Mouse (Mus musculus) neural tube, embryonic 12.5 days (tissue): ENCODE results near the gene Asb11. TPM values are rescaled to one million over a fixed set of nuclear protein-coding genes. Genes with fewer than 3 reads are reported as not detected.

Experiments
- ATAC-seq: fragments of 200-750 bp; cut with Nextera tagmentation; 2 replicates; pipeline ENCODE4 v1.8.0; 2017; ENCODE audit warnings: low read depth, mild to moderate bottlenecking, moderate TSS enrichment, moderate library complexity; ENCODE audit not compliant: low FRiP score
- H3K27ac ChIP-seq: fragments of 300-500 bp; sonication (generic); 2 replicates; pipeline ENCODE4 v1.5.1; 2016
- H3K27me3 ChIP-seq: fragments of 300-500 bp; sonication (generic); replicated peaks from 2 replicates; pipeline ENCODE4 v1.6.1; 2016; ENCODE audit warnings: mild to moderate bottlenecking
- H3K36me3 ChIP-seq: fragments of 300-500 bp; sonication (generic); 2 replicates; pipeline ENCODE4 v1.6.1; 2016; ENCODE audit warnings: mild to moderate bottlenecking
- H3K4me1 ChIP-seq: fragments of 300-500 bp; sonication (generic); 2 replicates; pipeline ENCODE4 v1.6.1; 2016
- H3K4me2 ChIP-seq: fragments of 300-500 bp; sonication (generic); replicated peaks from 2 replicates; pipeline ENCODE4 v1.6.1; 2016; ENCODE audit warnings: mild to moderate bottlenecking
- H3K4me3 ChIP-seq: fragments of 300-500 bp; sonication (generic); 2 replicates; pipeline ENCODE4 v1.5.1; 2016
- H3K9ac ChIP-seq: fragments of 300-500 bp; sonication (generic); 2 replicates; pipeline ENCODE4 v1.6.1; 2016; ENCODE audit warnings: mild to moderate bottlenecking
- H3K9me3 ChIP-seq: fragments of 300-500 bp; sonication (generic); 2 replicates; pipeline ENCODE4 v1.6.1; 2016; ENCODE audit warnings: mild to moderate bottlenecking
- WGBS: fragments of 180-500 bp; shearing (Covaris S2); methylation state at CpG from one replicate; pipeline ENCODE4 v1.1.7; 2016; 5-methylcytosine and 5-hydroxymethylcytosine counted together
- polyA plus RNA-seq: library from polyadenylated mRNA; unstranded; fragments of >200 nt; fragmentation: Nextera tagmentation; extraction: Ambion mirVana; gene quantifications from 2 replicates; pipeline ENCODE4 v1.2.1, GENCODE M21; 2016

Asb11 gene
- not detected in 2 replicates for polyA plus RNA-seq

- Histone ChIP-seq H3K27me3 (no peaks in the 10 kb centered on the region), H3K27ac (no peak within 1 kb of the TSS), H3K9me3 (no peaks in the 10 kb centered on the region), H3K4me1 (no peaks in the 10 kb centered on the region), H3K4me2 (no peak within 1 kb of the TSS), H3K4me3 (no peak within 1 kb of the TSS), H3K36me3 (no peaks in the 10 kb centered on the region), H3K9ac (no peak within 1 kb of the TSS)
- WGBS: 82% methylated on average over 8 of the region's 8 CpGs
- no peak for ATAC-seq
Measured at GRCm38 (mm10) chrX:164436709-164437108, at the start of gene Asb11. Gene Asb11, plus strand, starts transcription at chrX:164436994.

- no peaks in the 10 kb centered on the region for H3K4me1 ChIP-seq
- H3K9me3 ChIP-seq: no peaks in the 10 kb centered on the region
- H3K4me2 ChIP-seq: no peak overlapping the region
- no peaks in the 10 kb centered on the region for H3K36me3 ChIP-seq
- no peak overlapping the region for H3K27ac ChIP-seq
- no peak overlapping the region for H3K4me3 ChIP-seq
- ATAC-seq: no peak
- WGBS: 82% methylated on average over 4 of the region's 4 CpGs
- no peak overlapping the region for H3K9ac ChIP-seq
- no peaks in the 10 kb centered on the region for H3K27me3 ChIP-seq
Measured at GRCm38 (mm10) chrX:164394091-164394490, 42.7 kb upstream of the Asb11 start.

GRCm38 (mm10) chrX:164398456-164398855 is 38.3 kb upstream of the Asb11 start:
- H3K27me3 ChIP-seq: no peaks in the 10 kb centered on the region
- no peaks in the 10 kb centered on the region for H3K9me3 ChIP-seq
- 0 out of 2 replicates have a peak, but pooled peaks have one; percentile 37 for ATAC-seq
- H3K4me3 ChIP-seq: no peak overlapping the region
- WGBS: 61% methylated on average over 3 of the region's 3 CpGs
- H3K4me2 ChIP-seq: no peak overlapping the region
- H3K27ac ChIP-seq: no peak overlapping the region
- no peak overlapping the region for H3K9ac ChIP-seq
- H3K4me1 ChIP-seq: no peaks in the 10 kb centered on the region
- no peaks in the 10 kb centered on the region for H3K36me3 ChIP-seq

GRCm38 (mm10) chrX:164405080-164405649 is 31.6 kb upstream of the Asb11 start:
- no peak overlapping the region for H3K4me3 ChIP-seq
- no peaks in the 10 kb centered on the region for H3K4me1 ChIP-seq
- H3K9ac ChIP-seq: no peak overlapping the region
- no peaks in the 10 kb centered on the region for H3K27me3 ChIP-seq
- H3K27ac ChIP-seq: no peak overlapping the region
- ATAC-seq: no peak
- H3K9me3 ChIP-seq: no peaks in the 10 kb centered on the region
- H3K36me3 ChIP-seq: no peaks in the 10 kb centered on the region
- no peak overlapping the region for H3K4me2 ChIP-seq

GRCm38 (mm10) chrX:164406133-164407022 is 30.4 kb upstream of the Asb11 start:
- 71% methylated on average over 9 of the region's 9 CpGs for whole genome bisulfite sequencing
- no peaks in the 10 kb centered on the region for H3K27me3 ChIP-seq
- H3K4me3 ChIP-seq: no peak overlapping the region
- no peaks in the 10 kb centered on the region for H3K4me1 ChIP-seq
- no peak overlapping the region for H3K4me2 ChIP-seq
- no peak overlapping the region for H3K9ac ChIP-seq
- no peak overlapping the region for H3K27ac ChIP-seq
- ATAC-seq: no peak
- H3K9me3 ChIP-seq: no peaks in the 10 kb centered on the region
- H3K36me3 ChIP-seq: no peaks in the 10 kb centered on the region

- Histone ChIP-seq H3K4me1 (no peaks in the 10 kb centered on the region), H3K4me3 (no peak overlapping the region), H3K9ac (no peak overlapping the region), H3K27me3 (no peaks in the 10 kb centered on the region), H3K4me2 (no peak overlapping the region), H3K36me3 (no peaks in the 10 kb centered on the region), H3K27ac (no peak overlapping the region), H3K9me3 (no peaks in the 10 kb centered on the region)
- 67% methylated on average over 3 of the region's 3 CpGs for WGBS
- ATAC-seq: no peak
Measured at GRCm38 (mm10) chrX:164408301-164408927, 28.4 kb upstream of the Asb11 start.

- no peak overlapping the region for H3K27ac ChIP-seq
- no peak overlapping the region for H3K4me2 ChIP-seq
- no peaks in the 10 kb centered on the region for H3K9me3 ChIP-seq
- no peak overlapping the region for H3K4me3 ChIP-seq
- no peaks in the 10 kb centered on the region for H3K4me1 ChIP-seq
- no peaks in the 10 kb centered on the region for H3K27me3 ChIP-seq
- H3K36me3 ChIP-seq: no peaks in the 10 kb centered on the region
- no peak for ATAC-seq
- H3K9ac ChIP-seq: no peak overlapping the region
- WGBS: 85% methylated on average over 1 of the region's 1 CpGs
Measured at GRCm38 (mm10) chrX:164410562-164410961, 26.2 kb upstream of the Asb11 start.

- H3K4me2 ChIP-seq: no peak overlapping the region
- H3K27me3 ChIP-seq: no peaks in the 10 kb centered on the region
- no peaks in the 10 kb centered on the region for H3K9me3 ChIP-seq
- H3K4me3 ChIP-seq: no peak overlapping the region
- H3K36me3 ChIP-seq: no peaks in the 10 kb centered on the region
- H3K27ac ChIP-seq: no peak overlapping the region
- no peaks in the 10 kb centered on the region for H3K4me1 ChIP-seq
- no peak overlapping the region for H3K9ac ChIP-seq
- no peak for ATAC-seq
- WGBS: 85% methylated on average over 2 of the region's 2 CpGs
Measured at GRCm38 (mm10) chrX:164416803-164417202, 20.0 kb upstream of the Asb11 start.

GRCm38 (mm10) chrX:164418008-164418407 is 18.8 kb upstream of the Asb11 start:
- Histone ChIP-seq H3K4me2 (no peak overlapping the region), H3K4me3 (no peak overlapping the region), H3K9ac (no peak overlapping the region), H3K27ac (no peak overlapping the region), H3K27me3 (no peaks in the 10 kb centered on the region), H3K36me3 (no peaks in the 10 kb centered on the region), H3K9me3 (no peaks in the 10 kb centered on the region), H3K4me1 (no peaks in the 10 kb centered on the region)
- ATAC-seq: no peak

GRCm38 (mm10) chrX:164419471-164419939 is 17.3 kb upstream of the Asb11 start, which contains the start of gene Piga:
Gene Piga, plus strand, starts transcription at chrX:164419787.
- ATAC-seq: peak; percentile 99

GRCm38 (mm10) chrX:164419955-164420354 is 16.8 kb upstream of the Asb11 start:
- ATAC-seq: peak; percentile 49
- no peaks in the 10 kb centered on the region for H3K9me3 ChIP-seq
- 20% methylated on average over 13 of the region's 13 CpGs for WGBS
- H3K4me3 ChIP-seq: peak overlapping the region; percentile 49
- H3K36me3 ChIP-seq: no peaks in the 10 kb centered on the region
- H3K4me1 ChIP-seq: no peaks in the 10 kb centered on the region
- peak overlapping the region; percentile 59 for H3K4me2 ChIP-seq
- no peaks in the 10 kb centered on the region for H3K27me3 ChIP-seq
- H3K9ac ChIP-seq: peak overlapping the region; percentile 56
- no peak overlapping the region for H3K27ac ChIP-seq

More at GRCm38 (mm10) chrX:164419471-164419939, 17.3 kb upstream of the Asb11 start, which contains the start of gene Piga:
- Histone ChIP-seq H3K4me2 (peak within 1 kb of the TSS; percentile 59), H3K9ac (peak within 1 kb of the TSS; percentile 56), H3K4me3 (peak within 1 kb of the TSS; percentile 49), H3K27me3 (no peaks in the 10 kb centered on the region), H3K27ac (no peak within 1 kb of the TSS), H3K36me3 (no peaks in the 10 kb centered on the region), H3K4me1 (no peaks in the 10 kb centered on the region), H3K9me3 (no peaks in the 10 kb centered on the region)
- WGBS: 19% methylated on average over 40 of the region's 40 CpGs

- no peak for ATAC-seq
- H3K9ac ChIP-seq: peak overlapping the region; percentile 56; the same call in 1 of the 2 replicates
Measured at GRCm38 (mm10) chrX:164420518-164420917, 16.3 kb upstream of the Asb11 start.

More at GRCm38 (mm10) chrX:164420518-164420917, 16.3 kb upstream of the Asb11 start:
- Histone ChIP-seq H3K4me1 (no peaks in the 10 kb centered on the region), H3K36me3 (no peaks in the 10 kb centered on the region), H3K27ac (no peak overlapping the region), H3K4me2 (peak overlapping the region; percentile 59), H3K4me3 (peak overlapping the region; percentile 49), H3K9me3 (no peaks in the 10 kb centered on the region), H3K27me3 (no peaks in the 10 kb centered on the region)
- 58% methylated on average over 3 of the region's 3 CpGs for WGBS
